Mouse (Mus musculus): ENCODE results near the gene Itgad.

GRCm38 (mm10) chr7:128251946-128252345, 97.8 kb downstream of the Itgad start:
- TF ChIP-seq CTCF (IDR thresholded peaks at IDR 0.05; ENCODE audit: low read depth, low read length) (no peak), POLR2A (IDR thresholded peaks at IDR 0.05; ENCODE audit: insufficient read depth, low read length) (no peak)
